Mouse (Mus musculus) left cerebral cortex, postnatal 25 days (tissue): Measurements from ENCODE around the gene Pgs1. TPM values are rescaled to one million over a fixed set of nuclear protein-coding genes. Genes with fewer than 3 reads are reported as not detected.

ENCODE experiments used
- DNase-seq, 2 experiments: peaks; one replicate each; pipeline ENCODE4 v3.0.0; 2022; ENCODE audit warnings: low spot score in 2 of 2, mixed read lengths in 1 of 2
- intact Hi-C: fragments of 180-260 bp; cut with DNase I; formaldehyde crosslinking; loops from one replicate; pipeline ENCODE4 v1.15.1; 2025
- total RNA-seq, 2 experiments: library from RNA; stranded (reverse); gene quantifications; 2 replicates each; pipeline ENCODE4 v1.2.3; 2021

The Pgs1 gene
- total RNA-seq, 2 experiments from 2014 or later: 85.6 to 88.1 TPM

- intact Hi-C loops: no loop called here
- no peak for DNase-seq
Observed at GRCm38 (mm10) chr11:117996066-117996465, 10.0 kb downstream of the Pgs1 start.

GRCm38 (mm10) chr11:117997085-117997484 lies 11.0 kb downstream of the Pgs1 start:
- no peak for DNase-seq
- intact Hi-C loops: no loop called here

- DNase-seq: no peak
- intact Hi-C loops: no loop called here
Observed at GRCm38 (mm10) chr11:117998356-117998755, 12.3 kb downstream of the Pgs1 start.

- intact Hi-C loops: no loop called here
Observed at GRCm38 (mm10) chr11:117999260-117999934, 13.3 kb downstream of the Pgs1 start.

GRCm38 (mm10) chr11:118000083-118000482 lies 14.0 kb downstream of the Pgs1 start:
- DNase-seq: no peak
- intact Hi-C loops: no loop called here

More at GRCm38 (mm10) chr11:117999260-117999934, 13.3 kb downstream of the Pgs1 start:
- DNase-seq: no peak

GRCm38 (mm10) chr11:118000565-118001215 lies 14.6 kb downstream of the Pgs1 start:
- no peak for DNase-seq
- intact Hi-C loops: no loop called here

- intact Hi-C loops: no loop called here
- no peak for DNase-seq
Observed at GRCm38 (mm10) chr11:118003176-118003575, 17.1 kb downstream of the Pgs1 start.

GRCm38 (mm10) chr11:118003718-118004117 lies 17.6 kb downstream of the Pgs1 start:
- no peak for DNase-seq
- intact Hi-C loops: no loop called here

- DNase-seq: no peak
- intact Hi-C loops: no loop called here
Observed at GRCm38 (mm10) chr11:118004217-118004616, 18.1 kb downstream of the Pgs1 start.

- intact Hi-C loops: no loop called here
- DNase-seq: no peak
Observed at GRCm38 (mm10) chr11:118007460-118008143, 21.5 kb downstream of the Pgs1 start.

GRCm38 (mm10) chr11:118008144-118008805 lies 22.2 kb downstream of the Pgs1 start:
- intact Hi-C loops: no loop called here

GRCm38 (mm10) chr11:118008843-118009242 lies 22.8 kb downstream of the Pgs1 start:
- intact Hi-C loops: no loop called here
- no peak for DNase-seq

More at GRCm38 (mm10) chr11:118008144-118008805, 22.2 kb downstream of the Pgs1 start:
- no peak for DNase-seq

- intact Hi-C loops: no loop called here
- no peak for DNase-seq
Observed at GRCm38 (mm10) chr11:118009865-118010571, 23.9 kb downstream of the Pgs1 start.

GRCm38 (mm10) chr11:118012595-118012994 lies 26.5 kb downstream of the Pgs1 start:
- DNase-seq: no peak
- intact Hi-C loops: no loop called here

- intact Hi-C loops: no loop called here
- DNase-seq: no peak
Observed at GRCm38 (mm10) chr11:118013339-118013738, 27.2 kb downstream of the Pgs1 start.

- intact Hi-C loops: no loop called here
- DNase-seq: no peak
Observed at GRCm38 (mm10) chr11:118014391-118014995, 28.4 kb downstream of the Pgs1 start.

GRCm38 (mm10) chr11:118015381-118016145 lies 29.5 kb downstream of the Pgs1 start:
- DNase-seq: no peak
- intact Hi-C loops: no loop called here

- DNase-seq: no peak
- intact Hi-C loops: no loop called here
Observed at GRCm38 (mm10) chr11:118018328-118018727, 32.2 kb downstream of the Pgs1 start.
